Mouse (Mus musculus): ENCODE measurements around the gene Sec1. TPM values are rescaled to one million over a fixed set of nuclear protein-coding genes. Genes with fewer than 3 reads are reported as not detected.

Gene Sec1
- total RNA-seq, 2 experiments from 2014 or later = not detected

Other genes with a start within 250 kb of the Sec1 start
Only the 30 nearest of the 34 such genes appear.
- gene Tulp2, start 212.5 kb downstream of the Sec1 start, total RNA-seq (2015) = not detected in 2 replicates
- gene Tulp2, start 212.5 kb downstream of the Sec1 start, total RNA-seq (2017) = not detected in 2 replicates
- gene Gm45808, start 207.6 kb downstream of the Sec1 start, total RNA-seq (2015) = not detected in 2 replicates
- 0.61 TPM in 1 of 2 replicates, not detected in the other for gene Gm45808, start 207.6 kb downstream of the Sec1 start, total RNA-seq (2017)
- gene Dhdh, start 205.6 kb downstream of the Sec1 start, total RNA-seq (2015) = 15.5 and 18.3 TPM in 2 replicates
- gene Dhdh, start 205.6 kb downstream of the Sec1 start, total RNA-seq (2017) = 14.2 and 16.0 TPM in 2 replicates
- 54.9 and 59.1 TPM in 2 replicates for gene Nucb1, start 184.0 kb downstream of the Sec1 start, total RNA-seq (2015)
- gene Nucb1, start 184.0 kb downstream of the Sec1 start, total RNA-seq (2017) = 178 and 199 TPM in 2 replicates
- gene Ppp1r15a, start 168.1 kb downstream of the Sec1 start, total RNA-seq (2015) = 29.2 and 39.1 TPM in 2 replicates
- gene Ppp1r15a, start 168.1 kb downstream of the Sec1 start, total RNA-seq (2017) = 50.0 and 64.7 TPM in 2 replicates
- not detected in 2 replicates for gene Plekha4, start 168.1 kb downstream of the Sec1 start, total RNA-seq (2015)
- 0.24 TPM in 1 of 2 replicates, not detected in the other for gene Plekha4, start 168.1 kb downstream of the Sec1 start, total RNA-seq (2017)
- gene Hsd17b14, start 139.5 kb downstream of the Sec1 start, total RNA-seq (2015) = 0.25 TPM in 1 of 2 replicates, not detected in the other
- not detected in 2 replicates for gene Hsd17b14, start 139.5 kb downstream of the Sec1 start, total RNA-seq (2017)
- gene Bcat2, start 124.2 kb downstream of the Sec1 start, total RNA-seq (2015) = 24.6 and 26.6 TPM in 2 replicates
- 16.7 and 24.1 TPM in 2 replicates for gene Bcat2, start 124.2 kb downstream of the Sec1 start, total RNA-seq (2017)
- not detected in 2 replicates for gene Fgf21, start 78.9 kb downstream of the Sec1 start, total RNA-seq (2015)
- not detected in 2 replicates for gene Fgf21, start 78.9 kb downstream of the Sec1 start, total RNA-seq (2017)
- gene Fut1, start 77.1 kb downstream of the Sec1 start, total RNA-seq (2015) = not detected in 2 replicates
- gene Fut1, start 77.1 kb downstream of the Sec1 start, total RNA-seq (2017) = not detected in 2 replicates
- gene Izumo1, start 72.6 kb downstream of the Sec1 start, total RNA-seq (2015) = not detected in 2 replicates
- gene Izumo1, start 72.6 kb downstream of the Sec1 start, total RNA-seq (2017) = 0.22 TPM in 1 of 2 replicates, not detected in the other
- gene Rasip1, start 66.9 kb downstream of the Sec1 start, total RNA-seq (2015) = 0.20 TPM in 1 of 2 replicates, not detected in the other
- gene Rasip1, start 66.9 kb downstream of the Sec1 start, total RNA-seq (2017) = 0.29 TPM in 1 of 2 replicates, not detected in the other
- gene Mamstr, start 54.4 kb downstream of the Sec1 start, total RNA-seq (2015) = not detected in 2 replicates
- gene Mamstr, start 54.4 kb downstream of the Sec1 start, total RNA-seq (2017) = 0.53 TPM in 1 of 2 replicates, not detected in the other
- not detected in 2 replicates for gene Fut2, start 28.0 kb downstream of the Sec1 start, total RNA-seq (2015)
- gene Fut2, start 28.0 kb downstream of the Sec1 start, total RNA-seq (2017) = not detected in 2 replicates
- gene Ntn5, start 10.4 kb downstream of the Sec1 start, total RNA-seq (2015) = not detected in 2 replicates
- not detected in 2 replicates for gene Ntn5, start 10.4 kb downstream of the Sec1 start, total RNA-seq (2017)
- gene Car11, start 5.4 kb upstream of the Sec1 start, total RNA-seq (2015) = not detected in 2 replicates
- not detected in 2 replicates for gene Car11, start 5.4 kb upstream of the Sec1 start, total RNA-seq (2017)
- gene Dbp, start 10.7 kb upstream of the Sec1 start, total RNA-seq (2015) = 3.3 and 4.1 TPM in 2 replicates
- gene Dbp, start 10.7 kb upstream of the Sec1 start, total RNA-seq (2017) = 3.9 and 5.9 TPM in 2 replicates
- gene Rpl18, start 21.1 kb upstream of the Sec1 start, total RNA-seq (2015) = 1,249 and 1,272 TPM in 2 replicates
- 1,058 and 1,261 TPM in 2 replicates for gene Rpl18, start 21.1 kb upstream of the Sec1 start, total RNA-seq (2017)
- 14.6 and 21.2 TPM in 2 replicates for gene Sphk2, start 23.6 kb upstream of the Sec1 start, total RNA-seq (2015)
- gene Sphk2, start 23.6 kb upstream of the Sec1 start, total RNA-seq (2017) = 13.7 and 15.7 TPM in 2 replicates
- 0.18 and 0.29 TPM in 2 replicates for gene Fam83e, start 26.8 kb upstream of the Sec1 start, total RNA-seq (2015)
- 0.12 and 0.22 TPM in 2 replicates for gene Fam83e, start 26.8 kb upstream of the Sec1 start, total RNA-seq (2017)
- gene Spaca4, start 31.4 kb upstream of the Sec1 start, total RNA-seq (2015) = not detected in 2 replicates
- not detected in 2 replicates for gene Spaca4, start 31.4 kb upstream of the Sec1 start, total RNA-seq (2017)
- 0.09 TPM in 1 of 2 replicates, not detected in the other for gene Lmtk3, start 89.3 kb upstream of the Sec1 start, total RNA-seq (2015)
- not detected in 2 replicates for gene Lmtk3, start 89.3 kb upstream of the Sec1 start, total RNA-seq (2017)
- gene Sult2b1, start 90.3 kb upstream of the Sec1 start, total RNA-seq (2015) = not detected in 2 replicates
- not detected in 2 replicates for gene Sult2b1, start 90.3 kb upstream of the Sec1 start, total RNA-seq (2017)
- 23.9 and 28.1 TPM in 2 replicates for gene Cyth2, start 120.2 kb upstream of the Sec1 start, total RNA-seq (2015)
- 41.4 and 44.2 TPM in 2 replicates for gene Cyth2, start 120.2 kb upstream of the Sec1 start, total RNA-seq (2017)
- not detected in 2 replicates for gene Kcnj14, start 130.4 kb upstream of the Sec1 start, total RNA-seq (2015)
- 0.16 TPM in 1 of 2 replicates, not detected in the other for gene Kcnj14, start 130.4 kb upstream of the Sec1 start, total RNA-seq (2017)
- gene Grwd1, start 136.5 kb upstream of the Sec1 start, total RNA-seq (2015) = 3.5 and 6.5 TPM in 2 replicates
- 2.6 and 3.9 TPM in 2 replicates for gene Grwd1, start 136.5 kb upstream of the Sec1 start, total RNA-seq (2017)
- gene Kdelr1, start 178.4 kb upstream of the Sec1 start, total RNA-seq (2015) = 144 and 148 TPM in 2 replicates
- 70.0 and 72.5 TPM in 2 replicates for gene Kdelr1, start 178.4 kb upstream of the Sec1 start, total RNA-seq (2017)
- 0.14 and 0.16 TPM in 2 replicates for gene Grin2d, start 184.0 kb upstream of the Sec1 start, total RNA-seq (2015)
- 0.04 and 0.07 TPM in 2 replicates for gene Grin2d, start 184.0 kb upstream of the Sec1 start, total RNA-seq (2017)
- gene Syngr4, start 202.3 kb upstream of the Sec1 start, total RNA-seq (2015) = 1.2 and 1.4 TPM in 2 replicates
- not detected in 2 replicates for gene Syngr4, start 202.3 kb upstream of the Sec1 start, total RNA-seq (2017)
- gene Tmem143, start 202.5 kb upstream of the Sec1 start, total RNA-seq (2015) = 1.9 and 8.0 TPM in 2 replicates
- gene Tmem143, start 202.5 kb upstream of the Sec1 start, total RNA-seq (2017) = 5.8 TPM in 2 replicates

Measured in megakaryocyte, adult 5-6 weeks (primary cell).